Mouse (Mus musculus) hindbrain, embryonic 14.5 days (tissue): ENCODE measurements at regions not wholly inside any gene's neighbourhood (a gene's known extent, or its start where the extent isn't known, plus 50 kb on each side); places are given as distances from the start of the nearest gene placed in this dataset.

Experiments used
- ATAC-seq: fragments of 200-750 bp; cut with Nextera tagmentation; 2 replicates; pipeline ENCODE4 v1.8.0; 2017; ENCODE audit warnings: moderate number of reproducible peaks, mild to moderate bottlenecking, moderate TSS enrichment, moderate library complexity; ENCODE audit not compliant: low FRiP score
- DNase-seq: peaks from one replicate; pipeline ENCODE4 v3.0.0-alpha.2; 2015; ENCODE audit warnings: low spot score
- H3K27ac ChIP-seq: fragments of 300-500 bp; sonication (generic); 2 replicates; pipeline ENCODE4 v1.5.1; 2014; ENCODE audit warnings: mild to moderate bottlenecking, moderate library complexity
- H3K27me3 ChIP-seq: fragments of 300-500 bp; sonication (generic); 2 replicates; pipeline ENCODE4 v1.6.1; 2014; ENCODE audit warnings: mild to moderate bottlenecking, low read length, mixed read lengths; ENCODE audit not compliant: control insufficient read depth, insufficient read depth
- H3K36me3 ChIP-seq: fragments of 300-500 bp; sonication (generic); replicated peaks from 2 replicates; pipeline ENCODE4 v1.6.1; 2014; ENCODE audit not compliant: control insufficient read depth, insufficient read depth
- H3K4me1 ChIP-seq: fragments of 300-500 bp; sonication (generic); replicated peaks from 2 replicates; pipeline ENCODE4 v1.6.1; 2014; ENCODE audit warnings: antibody characterized with exemption, low read length, mixed read lengths; ENCODE audit not compliant: control insufficient read depth, insufficient read depth
- H3K4me2 ChIP-seq: fragments of 300-500 bp; sonication (generic); replicated peaks from 2 replicates; pipeline ENCODE4 v1.6.1; 2014; ENCODE audit warnings: mild to moderate bottlenecking, moderate library complexity
- H3K4me3 ChIP-seq: fragments of 300-500 bp; sonication (generic); replicated peaks from 2 replicates; pipeline ENCODE4 v1.5.1; 2014; ENCODE audit warnings: mild to moderate bottlenecking, low read length
- H3K9ac ChIP-seq: fragments of 300-500 bp; sonication (generic); 2 replicates; pipeline ENCODE4 v1.6.1; 2014
- H3K9me3 ChIP-seq: fragments of 300-500 bp; sonication (generic); 2 replicates; pipeline ENCODE4 v1.6.1; 2016; ENCODE audit warnings: low read length; ENCODE audit not compliant: control insufficient read depth
- WGBS: fragments of 180-500 bp; shearing (Covaris S2); extraction: QIAGEN DNeasy Blood & Tissue Kit; methylation state at CpG from one replicate; pipeline ENCODE4 v1.1.7; 2014; 5-methylcytosine and 5-hydroxymethylcytosine counted together

- no peak overlapping the region for H3K4me3 ChIP-seq
- H3K4me1 ChIP-seq: no peaks in the 10 kb centered on the region
- WGBS: 79% methylated on average over 6 of the region's 6 CpGs
- no peaks in the 10 kb centered on the region for H3K27me3 ChIP-seq
- no peak overlapping the region for H3K4me2 ChIP-seq
- no peak overlapping the region for H3K27ac ChIP-seq
- H3K36me3 ChIP-seq: no peaks in the 10 kb centered on the region
- DNase-seq (no peak), ATAC-seq (no peak)
- H3K9me3 ChIP-seq: no peaks in the 10 kb centered on the region
- no peak overlapping the region for H3K9ac ChIP-seq
Measured at GRCm38 (mm10) chrX:11776236-11776899, 383.8 kb downstream of the Bcor start.

GRCm38 (mm10) chrX:11795010-11795409, 365.1 kb downstream of the Bcor start:
- Histone ChIP-seq H3K27me3 (0 out of 2 replicates have a peak, but pooled peaks cover 1% of the 10 kb centered on the region), H3K4me1 (peaks cover 7% of the 10 kb centered on the region; the same call in 1 of the 2 replicates), H3K4me3 (no peak overlapping the region), H3K9me3 (no peaks in the 10 kb centered on the region), H3K27ac (no peak overlapping the region), H3K36me3 (no peaks in the 10 kb centered on the region), H3K9ac (no peak overlapping the region), H3K4me2 (no peak overlapping the region)
- WGBS: 73% methylated on average over 6 of the region's 6 CpGs
- no peak for ATAC-seq
- DNase-seq: no peak

GRCm38 (mm10) chrX:11797870-11798269, 362.3 kb downstream of the Bcor start:
- Histone ChIP-seq H3K4me3 (no peak overlapping the region), H3K4me2 (peak overlapping the region; percentile 4; the same call in 1 of the 2 replicates), H3K27me3 (0 out of 2 replicates have a peak, but pooled peaks cover 10% of the 10 kb centered on the region), H3K9ac (no peak overlapping the region), H3K36me3 (no peaks in the 10 kb centered on the region), H3K9me3 (no peaks in the 10 kb centered on the region), H3K4me1 (peaks cover 7% of the 10 kb centered on the region; the same call in 1 of the 2 replicates), H3K27ac (0 out of 2 replicates have a peak overlapping the region, but pooled peaks have one; percentile 47)
- WGBS: 9% methylated on average over 10 of the region's 11 CpGs
- DNase-seq: peak; percentile 66
- ATAC-seq: peak; percentile 63; the same call in 1 of the 2 replicates

- ATAC-seq (no peak), DNase-seq (no peak)
- Histone ChIP-seq H3K4me3 (no peak overlapping the region), H3K4me2 (no peak overlapping the region), H3K27me3 (0 out of 2 replicates have a peak, but pooled peaks cover 10% of the 10 kb centered on the region), H3K9me3 (no peaks in the 10 kb centered on the region), H3K4me1 (peaks cover 7% of the 10 kb centered on the region; the same call in 1 of the 2 replicates), H3K27ac (no peak overlapping the region), H3K36me3 (no peaks in the 10 kb centered on the region), H3K9ac (no peak overlapping the region)
- 25% methylated on average over 3 of the region's 3 CpGs for WGBS
Measured at GRCm38 (mm10) chrX:11798326-11798725, 361.8 kb downstream of the Bcor start.

- H3K27me3 ChIP-seq: peaks cover 20% of the 10 kb centered on the region; the same call in 1 of the 2 replicates
- H3K27ac ChIP-seq: no peak overlapping the region
- H3K9ac ChIP-seq: no peak overlapping the region
- H3K4me1 ChIP-seq: peaks cover 11% of the 10 kb centered on the region; the same call in 1 of the 2 replicates
- H3K36me3 ChIP-seq: no peaks in the 10 kb centered on the region
- DNase-seq: no peak
- no peak overlapping the region for H3K4me3 ChIP-seq
- no peaks in the 10 kb centered on the region for H3K9me3 ChIP-seq
- H3K4me2 ChIP-seq: no peak overlapping the region
- WGBS: 44% methylated on average over 16 of the region's 16 CpGs
- peak; percentile 38; the same call in 1 of the 2 replicates for ATAC-seq
Measured at GRCm38 (mm10) chrX:11800400-11800941, 359.7 kb downstream of the Bcor start.

GRCm38 (mm10) chrX:11801208-11801607, 358.9 kb downstream of the Bcor start:
- H3K4me1 ChIP-seq: peaks cover 13% of the 10 kb centered on the region; the same call in 1 of the 2 replicates
- no peaks in the 10 kb centered on the region for H3K36me3 ChIP-seq
- no peak overlapping the region for H3K9ac ChIP-seq
- H3K27me3 ChIP-seq: peaks cover 24% of the 10 kb centered on the region; the same call in 1 of the 2 replicates
- H3K4me2 ChIP-seq: no peak overlapping the region
- H3K4me3 ChIP-seq: no peak overlapping the region
- H3K9me3 ChIP-seq: no peaks in the 10 kb centered on the region
- no peak for ATAC-seq
- H3K27ac ChIP-seq: no peak overlapping the region
- no peak for DNase-seq
- 56% methylated on average over 3 of the region's 3 CpGs for WGBS

GRCm38 (mm10) chrX:11801621-11802020, 358.5 kb downstream of the Bcor start:
- no peak for ATAC-seq
- no peaks in the 10 kb centered on the region for H3K9me3 ChIP-seq
- H3K36me3 ChIP-seq: no peaks in the 10 kb centered on the region
- DNase-seq: no peak
- H3K4me1 ChIP-seq: peaks cover 17% of the 10 kb centered on the region; the same call in 1 of the 2 replicates
- H3K9ac ChIP-seq: no peak overlapping the region
- H3K27me3 ChIP-seq: peaks cover 28% of the 10 kb centered on the region; the same call in 1 of the 2 replicates
- WGBS: 46% methylated on average over 12 of the region's 12 CpGs
- no peak overlapping the region for H3K27ac ChIP-seq
- H3K4me3 ChIP-seq: no peak overlapping the region
- no peak overlapping the region for H3K4me2 ChIP-seq

GRCm38 (mm10) chrX:11802074-11802899, 357.9 kb downstream of the Bcor start:
- WGBS: 53% methylated on average over 8 of the region's 8 CpGs
- no peak for DNase-seq
- H3K4me1 ChIP-seq: peaks cover 19% of the 10 kb centered on the region; the same call in 1 of the 2 replicates

GRCm38 (mm10) chrX:11803239-11803638, 356.9 kb downstream of the Bcor start:
- peaks cover 43% of the 10 kb centered on the region; the same call in 1 of the 2 replicates for H3K27me3 ChIP-seq
- H3K9me3 ChIP-seq: no peaks in the 10 kb centered on the region
- no peak overlapping the region for H3K9ac ChIP-seq
- no peak overlapping the region for H3K4me2 ChIP-seq
- no peaks in the 10 kb centered on the region for H3K36me3 ChIP-seq
- peaks cover 12% of the 10 kb centered on the region; the same call in 1 of the 2 replicates for H3K4me1 ChIP-seq
- WGBS: 11% methylated on average over 9 of the region's 9 CpGs
- ATAC-seq (no peak), DNase-seq (no peak)
- no peak overlapping the region for H3K27ac ChIP-seq
- H3K4me3 ChIP-seq: no peak overlapping the region

More at GRCm38 (mm10) chrX:11802074-11802899, 357.9 kb downstream of the Bcor start:
- Histone ChIP-seq H3K4me3 (no peak overlapping the region), H3K27ac (no peak overlapping the region), H3K9me3 (no peaks in the 10 kb centered on the region), H3K4me2 (no peak overlapping the region), H3K36me3 (no peaks in the 10 kb centered on the region), H3K27me3 (peaks cover 35% of the 10 kb centered on the region; the same call in 1 of the 2 replicates), H3K9ac (no peak overlapping the region)
- no peak for ATAC-seq
